Mouse (Mus musculus) liver, embryonic 16.5 days (tissue): Measurements from ENCODE around the gene BC049730. TPM values are rescaled to one million over a fixed set of nuclear protein-coding genes. Genes with fewer than 3 reads are reported as not detected.
"Not testable (repeated sequence)": the region's sequence is repeated elsewhere in the genome, so short reads cannot be mapped to it uniquely, and the experiment has no call there.

Experiments used
- ATAC-seq: fragments of 200-750 bp; cut with Nextera tagmentation; 2 replicates; pipeline ENCODE4 v1.8.0; 2017; ENCODE audit warnings: low read depth, mild to moderate bottlenecking, moderate number of reproducible peaks, moderate library complexity
- H3K27ac ChIP-seq: fragments of 300-500 bp; sonication (generic); 2 replicates; pipeline ENCODE4 v1.5.1; 2014; ENCODE audit warnings: mild to moderate bottlenecking, low read length
- H3K27me3 ChIP-seq: fragments of 300-500 bp; sonication (generic); 2 replicates; pipeline ENCODE4 v1.6.1; 2014; ENCODE audit warnings: low read depth, low read length, mixed read lengths; ENCODE audit not compliant: control insufficient read depth, insufficient read depth
- H3K36me3 ChIP-seq: fragments of 300-500 bp; sonication (generic); 2 replicates; pipeline ENCODE4 v1.6.1; 2014; ENCODE audit warnings: mild to moderate bottlenecking; ENCODE audit not compliant: control insufficient read depth, insufficient read depth
- H3K4me1 ChIP-seq: fragments of 300-500 bp; sonication (generic); 2 replicates; pipeline ENCODE4 v1.6.1; 2014; ENCODE audit warnings: low read depth, low read length, mixed read lengths; ENCODE audit not compliant: control insufficient read depth
- H3K4me2 ChIP-seq: fragments of 300-500 bp; sonication (generic); 2 replicates; pipeline ENCODE4 v1.6.1; 2014; ENCODE audit warnings: low read depth, low read length, mixed read lengths
- H3K4me3 ChIP-seq: fragments of 300-500 bp; sonication (generic); 2 replicates; pipeline ENCODE4 v1.5.1; 2014; ENCODE audit warnings: low read depth, mild to moderate bottlenecking, low read length
- H3K9ac ChIP-seq: fragments of 300-500 bp; sonication (generic); 2 replicates; pipeline ENCODE4 v1.6.1; 2014; ENCODE audit warnings: low read depth, low read length
- H3K9me3 ChIP-seq: fragments of 300-500 bp; sonication (generic); replicated peaks from 2 replicates; pipeline ENCODE4 v1.6.1; 2016; ENCODE audit warnings: low read length; ENCODE audit not compliant: control insufficient read depth
- WGBS: fragments of 180-500 bp; shearing (Covaris S2); extraction: QIAGEN DNeasy Blood & Tissue Kit; methylation state at CpG from one replicate; pipeline ENCODE4 v1.1.7; 2014; ENCODE audit not compliant: insufficient replicate concordance; 5-methylcytosine and 5-hydroxymethylcytosine counted together
- polyA plus RNA-seq: library from polyadenylated mRNA; unstranded; fragments of >200 nt; fragmentation: Nextera tagmentation; extraction: Ambion mirVana; gene quantifications from 2 replicates; pipeline ENCODE4 v1.2.1, GENCODE M21; 2015

Gene BC049730
- not detected in 2 replicates for polyA plus RNA-seq

- H3K27ac ChIP-seq: no peak within 1 kb of the TSS
- H3K36me3 ChIP-seq: no peaks in the 10 kb centered on the region
- WGBS: 79% methylated on average over 14 of the region's 14 CpGs
- ATAC-seq: no peak
- H3K9ac ChIP-seq: no peak within 1 kb of the TSS
- no peaks in the 10 kb centered on the region for H3K4me1 ChIP-seq
- no peak within 1 kb of the TSS for H3K4me3 ChIP-seq
- no peaks in the 10 kb centered on the region for H3K9me3 ChIP-seq
- no peaks in the 10 kb centered on the region for H3K27me3 ChIP-seq
- H3K4me2 ChIP-seq: no peak within 1 kb of the TSS
These were observed at the start of gene BC049730 for GRCm38 (mm10) chr7:24708832-24709292. TSS of gene BC049730 (plus strand) at chr7:24709242.

GRCm38 (mm10) chr7:24659737-24660357 lies 49.2 kb upstream of the BC049730 start:
- Histone ChIP-seq H3K4me1 (no peaks in the 10 kb centered on the region), H3K36me3 (no peaks in the 10 kb centered on the region), H3K9ac (no peak overlapping the region), H3K4me3 (no peak overlapping the region), H3K27ac (no peak overlapping the region), H3K4me2 (no peak overlapping the region), H3K9me3 (no peaks in the 10 kb centered on the region), H3K27me3 (no peaks in the 10 kb centered on the region)
- 63% methylated on average over 12 of the region's 12 CpGs for WGBS
- ATAC-seq: no peak

- Histone ChIP-seq H3K36me3 (no peaks in the 10 kb centered on the region), H3K9ac (no peak overlapping the region), H3K27me3 (no peaks in the 10 kb centered on the region), H3K4me1 (no peaks in the 10 kb centered on the region), H3K4me3 (no peak overlapping the region), H3K9me3 (no peaks in the 10 kb centered on the region), H3K4me2 (0 out of 2 replicates have a peak overlapping the region, but pooled peaks have one; percentile 7), H3K27ac (no peak overlapping the region)
- no peak for ATAC-seq
- 22% methylated on average over 17 of the region's 17 CpGs for WGBS
These were observed 47.7 kb upstream of the BC049730 start for GRCm38 (mm10) chr7:24661118-24661904.

GRCm38 (mm10) chr7:24662575-24662974 lies 46.5 kb upstream of the BC049730 start:
- H3K27ac ChIP-seq: no peak overlapping the region
- H3K9ac ChIP-seq: no peak overlapping the region
- no peak overlapping the region for H3K4me3 ChIP-seq
- H3K4me1 ChIP-seq: no peaks in the 10 kb centered on the region
- H3K27me3 ChIP-seq: no peaks in the 10 kb centered on the region
- 3% methylated on average over 8 of the region's 8 CpGs for WGBS
- H3K4me2 ChIP-seq: no peak overlapping the region
- ATAC-seq: 0 out of 2 replicates have a peak, but pooled peaks have one; percentile 16
- H3K9me3 ChIP-seq: no peaks in the 10 kb centered on the region
- H3K36me3 ChIP-seq: no peaks in the 10 kb centered on the region

GRCm38 (mm10) chr7:24664301-24664700 lies 44.7 kb upstream of the BC049730 start:
- H3K9ac ChIP-seq: no peak overlapping the region
- no peak overlapping the region for H3K4me2 ChIP-seq
- no peak overlapping the region for H3K4me3 ChIP-seq
- WGBS: 30% methylated on average over 8 of the region's 8 CpGs
- H3K4me1 ChIP-seq: no peaks in the 10 kb centered on the region
- no peak for ATAC-seq
- H3K36me3 ChIP-seq: no peaks in the 10 kb centered on the region
- no peak overlapping the region for H3K27ac ChIP-seq
- H3K27me3 ChIP-seq: no peaks in the 10 kb centered on the region
- H3K9me3 ChIP-seq: no peaks in the 10 kb centered on the region

- no peak for ATAC-seq
- no peak overlapping the region for H3K9ac ChIP-seq
- no peaks in the 10 kb centered on the region for H3K4me1 ChIP-seq
- H3K4me3 ChIP-seq: no peak overlapping the region
- H3K4me2 ChIP-seq: no peak overlapping the region
- WGBS: 63% methylated on average over 9 of the region's 9 CpGs
- no peak overlapping the region for H3K27ac ChIP-seq
- no peaks in the 10 kb centered on the region for H3K9me3 ChIP-seq
- no peaks in the 10 kb centered on the region for H3K27me3 ChIP-seq
- H3K36me3 ChIP-seq: no peaks in the 10 kb centered on the region
These were observed 44.1 kb upstream of the BC049730 start for GRCm38 (mm10) chr7:24664959-24665358.

- WGBS: 77% methylated on average over 23 of the region's 23 CpGs
- ATAC-seq: no peak
- no peak overlapping the region for H3K4me2 ChIP-seq
These were observed 37.0 kb upstream of the BC049730 start for GRCm38 (mm10) chr7:24671944-24672439.

GRCm38 (mm10) chr7:24676575-24676974 lies 32.5 kb upstream of the BC049730 start, which contains the start of gene Tex101:
TSS of gene Tex101 (minus strand) at chr7:24676675.
- Histone ChIP-seq H3K4me1 (no peaks in the 10 kb centered on the region), H3K27ac (no peak within 1 kb of the TSS), H3K9ac (no peak within 1 kb of the TSS), H3K27me3 (no peaks in the 10 kb centered on the region), H3K36me3 (no peaks in the 10 kb centered on the region), H3K4me3 (no peak within 1 kb of the TSS), H3K9me3 (no peaks in the 10 kb centered on the region), H3K4me2 (no peak within 1 kb of the TSS)
- WGBS: 73% methylated on average over 9 of the region's 9 CpGs
- no peak for ATAC-seq

More at GRCm38 (mm10) chr7:24671944-24672439, 37.0 kb upstream of the BC049730 start:
- no peak overlapping the region for H3K4me3 ChIP-seq
- no peak overlapping the region for H3K9ac ChIP-seq
- no peaks in the 10 kb centered on the region for H3K9me3 ChIP-seq
- no peaks in the 10 kb centered on the region for H3K27me3 ChIP-seq
- no peaks in the 10 kb centered on the region for H3K36me3 ChIP-seq
- no peaks in the 10 kb centered on the region for H3K4me1 ChIP-seq
- H3K27ac ChIP-seq: no peak overlapping the region

- WGBS: 56% methylated on average over 7 of the region's 7 CpGs
- ATAC-seq, H3K4me3 ChIP-seq, H3K9ac ChIP-seq, H3K4me1 ChIP-seq, H3K9me3 ChIP-seq, H3K4me2 ChIP-seq, H3K36me3 ChIP-seq, H3K27me3 ChIP-seq, H3K27ac ChIP-seq: not testable (repeated sequence)
These were observed 24.9 kb upstream of the BC049730 start for GRCm38 (mm10) chr7:24684121-24684520.
